Mouse (Mus musculus) heart, postnatal 25 days (tissue): Measurements from ENCODE around the gene Pik3c2g. TPM values are rescaled to one million over a fixed set of nuclear protein-coding genes. Genes with fewer than 3 reads are reported as not detected.
A peak's percentile ranks its signal among the peaks of the same experiment; 100 is the strongest.

Experiments
- DNase-seq: peaks from one replicate; pipeline ENCODE4 v3.0.0; 2022; ENCODE audit warnings: low spot score
- intact Hi-C: fragments of 180-260 bp; cut with DNase I; formaldehyde crosslinking; loops from one replicate; pipeline ENCODE4 v1.15.1; 2025
- total RNA-seq, 2 experiments: library from RNA; stranded (reverse); gene quantifications; 2 replicates each; pipeline ENCODE4 v1.2.3; 2021

The Pik3c2g gene
- total RNA-seq, 2 experiments from 2014 or later = not detected

DNA sequence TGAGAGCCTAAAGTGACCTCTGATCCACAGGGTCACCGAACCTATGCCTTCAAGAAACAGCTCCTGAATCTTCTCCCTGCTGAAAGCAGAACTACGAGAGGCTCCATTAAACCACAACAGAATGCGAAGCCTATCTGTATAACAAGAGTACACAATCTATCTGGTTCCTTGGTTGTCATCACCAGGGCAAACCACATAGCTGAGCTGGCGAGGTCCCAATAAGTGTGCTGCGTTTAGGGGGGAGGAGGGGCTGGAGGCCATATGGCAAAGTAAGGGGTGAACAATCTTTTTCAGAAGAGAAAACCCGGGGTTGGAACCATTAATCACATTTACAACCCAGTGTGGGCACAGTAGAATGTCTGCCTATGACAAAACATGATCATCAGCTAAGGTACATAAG is 251.2 kb downstream of the Pik3c2g start:
- intact Hi-C loops = no loop called here
- DNase-seq = no peak

DNA sequence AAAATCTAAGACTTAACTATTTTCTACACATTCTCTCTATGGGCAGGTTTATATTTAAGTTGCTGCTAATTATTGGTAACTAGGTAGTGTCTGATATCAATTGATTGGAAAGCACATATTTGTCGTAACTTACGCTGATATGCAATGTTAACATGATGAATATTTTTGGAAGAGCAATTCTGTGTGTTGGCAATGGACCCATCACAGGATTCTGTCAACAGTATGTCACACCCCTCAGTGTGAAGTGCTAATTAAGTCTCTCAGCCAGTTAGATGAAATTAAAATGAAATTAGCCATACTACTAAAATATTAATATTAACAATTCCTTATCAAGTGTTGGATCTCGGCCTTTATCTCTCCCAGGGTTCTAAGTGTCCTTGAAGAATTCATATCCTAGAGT is 251.7 kb downstream of the Pik3c2g start:
- DNase-seq = no peak
- intact Hi-C loops = no loop called here

- DNase-seq = no peak
These were observed 252.9 kb downstream of the Pik3c2g start for GRCm38 (mm10) chr6:139839907-139840306.

GRCm38 (mm10) chr6:139841272-139841671 is 254.3 kb downstream of the Pik3c2g start:
- intact Hi-C loops = no loop called here
- no peak for DNase-seq

More at GRCm38 (mm10) chr6:139839907-139840306, 252.9 kb downstream of the Pik3c2g start:
- intact Hi-C loops = no loop called here

DNA sequence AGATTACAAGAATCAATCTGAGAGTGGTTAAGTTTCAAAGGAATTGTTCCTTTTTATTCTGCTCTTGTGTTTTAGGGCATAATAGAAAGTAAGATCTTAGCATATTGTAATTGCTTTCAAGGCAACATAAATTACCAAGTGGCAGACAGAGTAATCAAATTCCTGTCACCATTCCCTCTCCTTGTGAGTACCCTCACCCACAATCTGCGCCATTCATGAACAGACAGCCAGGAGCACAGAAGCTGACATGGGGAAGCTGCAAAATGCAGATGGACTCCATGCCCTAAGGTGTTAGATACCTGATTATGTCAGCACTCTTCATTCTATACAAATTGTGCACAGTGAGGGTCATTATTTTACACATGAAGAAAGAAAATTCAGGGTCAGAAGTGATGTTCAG is 255.6 kb downstream of the Pik3c2g start:
- DNase-seq = no peak
- intact Hi-C loops = no loop called here

GRCm38 (mm10) chr6:139843531-139843930 is 256.5 kb downstream of the Pik3c2g start:
- no peak for DNase-seq
- intact Hi-C loops = no loop called here

- DNase-seq = no peak
- intact Hi-C loops = no loop called here
These were observed 260.0 kb downstream of the Pik3c2g start for GRCm38 (mm10) chr6:139846889-139847544.

DNA sequence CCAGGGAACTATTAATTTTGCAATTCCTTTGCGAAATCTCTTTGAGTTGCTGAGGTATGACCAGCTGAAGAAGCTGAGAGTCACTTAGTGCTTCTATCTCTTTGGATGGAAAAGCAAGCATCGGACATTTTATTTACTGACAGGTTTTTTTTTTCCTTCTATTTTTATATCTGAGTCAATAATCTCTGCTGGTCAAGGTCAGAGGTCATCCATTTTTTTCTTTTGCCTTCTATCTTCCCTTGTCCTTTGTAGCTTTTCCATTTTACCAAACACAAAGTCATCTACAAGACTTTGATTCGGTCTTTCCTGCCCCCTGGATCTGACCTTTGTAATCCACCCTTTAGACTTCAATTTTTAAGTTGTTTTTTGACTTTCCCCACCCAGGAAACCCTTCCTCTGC is 262.9 kb downstream of the Pik3c2g start:
- no peak for DNase-seq
- intact Hi-C loops = no loop called here

DNA sequence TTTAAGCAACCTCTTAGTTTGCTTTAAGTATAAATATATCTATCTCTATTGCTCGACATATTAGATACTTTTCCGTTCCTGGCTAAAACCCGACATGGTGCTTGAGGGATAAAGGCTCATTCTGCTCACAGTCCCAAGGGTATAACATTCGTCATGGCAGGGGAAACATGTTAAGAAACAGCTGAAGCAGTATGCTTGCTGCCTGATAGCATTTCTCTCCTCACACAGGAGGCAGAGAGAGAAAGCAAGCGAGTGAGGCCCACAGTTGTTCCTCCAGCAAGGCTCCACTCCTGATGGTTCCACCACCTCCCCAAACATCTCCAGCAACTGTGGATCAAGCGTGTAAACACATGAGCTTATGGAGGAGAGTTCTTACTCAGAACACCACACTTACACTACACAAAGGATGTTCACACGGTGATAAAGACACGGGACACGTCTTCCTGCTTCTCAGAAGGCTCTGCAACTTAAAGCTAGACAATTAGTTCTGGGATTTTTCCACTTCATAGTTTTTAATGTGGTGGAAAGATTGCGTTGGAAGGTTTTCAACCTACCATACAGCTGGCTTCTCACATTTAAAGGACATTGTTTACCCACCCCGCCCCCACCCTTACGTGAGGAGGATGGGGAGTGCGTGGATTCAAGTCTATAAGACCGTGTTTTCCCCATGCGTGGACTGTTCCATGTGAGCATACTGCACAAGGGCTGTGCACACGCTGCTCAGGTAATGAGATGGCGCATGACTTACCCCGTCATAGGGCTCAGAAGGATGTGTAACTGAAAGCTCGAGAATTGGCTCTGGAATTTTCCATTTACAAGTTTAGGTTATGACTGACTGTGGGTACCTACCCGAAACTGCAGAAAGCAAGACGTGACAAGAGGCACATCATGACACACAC is 264.9 kb downstream of the Pik3c2g start:
- intact Hi-C loops = no loop called here

GRCm38 (mm10) chr6:139852836-139853235 is 265.8 kb downstream of the Pik3c2g start:
- DNase-seq = no peak
- intact Hi-C loops = no loop called here

More for the DNA sequence above, 264.9 kb downstream of the Pik3c2g start:
- DNase-seq = no peak

GRCm38 (mm10) chr6:139860141-139860540 is 273.1 kb downstream of the Pik3c2g start:
- intact Hi-C loops = no loop called here
- no peak for DNase-seq

DNA sequence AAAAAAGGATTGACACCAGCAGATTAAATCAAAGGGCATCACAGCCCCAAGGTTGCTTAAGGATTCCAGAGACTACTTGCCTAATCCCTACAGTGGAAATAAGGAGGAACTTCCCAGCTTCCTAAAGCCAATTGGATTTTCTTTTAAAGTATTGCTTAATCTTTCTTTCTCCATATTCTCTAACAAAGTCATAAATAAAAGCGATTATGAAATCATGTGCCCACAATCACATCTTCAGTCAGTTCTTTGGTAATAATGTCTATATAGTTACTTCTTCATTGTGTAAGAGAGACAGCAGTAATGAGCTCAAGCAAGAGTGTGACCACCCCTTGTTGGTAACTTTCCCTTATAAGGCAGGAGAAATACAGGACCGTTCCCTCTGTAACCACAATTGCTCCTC is 274.5 kb downstream of the Pik3c2g start:
- no peak for DNase-seq
- intact Hi-C loops = no loop called here

DNA sequence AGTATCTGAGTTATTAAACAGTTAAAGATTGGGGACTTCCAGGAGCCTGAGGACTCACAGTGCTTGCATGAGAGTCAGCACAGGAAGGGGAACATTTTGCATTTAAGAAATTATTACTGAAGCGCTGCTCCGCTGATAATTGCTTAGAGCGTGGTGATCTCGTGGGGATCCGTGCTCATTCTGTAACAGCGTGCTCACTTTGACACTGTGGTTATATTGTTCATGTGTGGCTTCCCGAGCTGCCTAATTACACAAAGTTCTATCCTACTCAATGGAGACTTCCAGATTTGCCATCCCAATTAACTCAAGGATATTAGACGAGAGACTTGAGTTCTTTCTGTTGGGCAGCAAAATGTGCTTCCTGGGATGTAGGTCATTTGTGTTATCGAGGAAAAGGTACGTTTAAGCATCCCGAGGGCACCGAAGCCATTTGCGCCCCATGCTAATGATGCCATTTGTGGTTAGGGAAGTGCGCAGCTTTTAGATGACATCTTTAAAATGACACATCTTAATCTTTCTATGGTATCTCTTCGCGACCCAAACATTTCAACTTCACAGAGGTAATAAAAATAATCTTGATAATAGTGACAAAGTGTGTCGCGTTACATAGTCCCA is 278.1 kb downstream of the Pik3c2g start:
- DNase-seq = no peak

DNA sequence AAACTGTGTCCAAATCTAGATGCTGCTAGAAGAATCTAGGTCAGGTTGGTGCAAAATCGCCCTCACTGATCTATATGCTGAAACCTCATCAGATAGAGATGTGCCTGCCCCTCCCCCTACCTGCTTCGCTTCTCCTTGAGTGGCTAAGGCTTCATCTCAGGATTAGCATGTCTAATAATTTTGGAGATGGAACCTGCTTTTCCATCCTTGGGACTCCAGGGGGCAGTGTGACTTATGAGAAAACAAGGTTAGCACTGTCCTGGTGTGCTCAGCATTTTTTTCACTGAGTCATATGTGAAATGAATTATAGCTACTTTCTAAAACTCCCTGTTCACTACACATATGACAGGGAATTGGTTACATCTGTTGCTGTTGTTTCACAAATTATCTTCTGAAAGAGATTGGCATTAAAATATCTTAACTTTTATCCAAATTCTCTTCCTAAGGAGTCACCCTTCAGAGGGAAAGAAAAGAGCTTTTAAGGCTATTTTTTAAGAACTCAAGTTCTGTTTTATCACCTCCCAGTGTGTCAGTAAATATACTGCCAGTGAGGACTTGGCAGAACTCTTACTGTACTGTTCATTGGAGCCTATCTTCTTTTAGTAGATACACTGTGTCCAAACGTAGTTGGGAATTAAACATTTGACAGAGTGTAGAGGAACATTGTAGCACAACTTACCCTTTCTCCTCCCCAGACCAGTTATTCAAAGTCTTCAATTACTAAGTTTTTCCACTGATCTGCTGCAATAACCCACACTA is 287.6 kb downstream of the Pik3c2g start:
- DNase-seq = peak; percentile 4
- intact Hi-C loops = loop anchor here (2.0 kb wide), 1 partner anchor 568 kb away; no protein-coding TSS in a partner anchor

More for the DNA sequence above, 278.1 kb downstream of the Pik3c2g start:
- intact Hi-C loops = no loop called here

DNA sequence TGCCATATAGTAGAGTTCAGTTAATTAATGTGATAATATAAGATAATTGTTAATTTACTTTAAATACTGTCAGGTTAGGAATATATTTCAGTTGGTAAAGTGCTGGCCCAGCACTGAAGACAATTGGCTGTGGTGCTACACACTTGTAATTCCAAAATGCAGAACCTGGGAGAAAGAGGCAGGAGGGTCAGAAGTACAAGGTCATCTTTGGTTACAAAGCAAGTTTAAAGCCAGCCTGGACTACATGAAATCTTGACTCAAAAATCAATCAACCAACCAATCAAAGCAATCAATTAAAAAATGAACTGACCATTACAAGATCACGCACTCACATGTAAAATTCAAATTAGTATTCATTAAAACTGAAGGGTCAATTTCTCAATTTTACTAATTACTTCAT is 289.7 kb downstream of the Pik3c2g start:
- no peak for DNase-seq
- intact Hi-C loops = no loop called here

DNA sequence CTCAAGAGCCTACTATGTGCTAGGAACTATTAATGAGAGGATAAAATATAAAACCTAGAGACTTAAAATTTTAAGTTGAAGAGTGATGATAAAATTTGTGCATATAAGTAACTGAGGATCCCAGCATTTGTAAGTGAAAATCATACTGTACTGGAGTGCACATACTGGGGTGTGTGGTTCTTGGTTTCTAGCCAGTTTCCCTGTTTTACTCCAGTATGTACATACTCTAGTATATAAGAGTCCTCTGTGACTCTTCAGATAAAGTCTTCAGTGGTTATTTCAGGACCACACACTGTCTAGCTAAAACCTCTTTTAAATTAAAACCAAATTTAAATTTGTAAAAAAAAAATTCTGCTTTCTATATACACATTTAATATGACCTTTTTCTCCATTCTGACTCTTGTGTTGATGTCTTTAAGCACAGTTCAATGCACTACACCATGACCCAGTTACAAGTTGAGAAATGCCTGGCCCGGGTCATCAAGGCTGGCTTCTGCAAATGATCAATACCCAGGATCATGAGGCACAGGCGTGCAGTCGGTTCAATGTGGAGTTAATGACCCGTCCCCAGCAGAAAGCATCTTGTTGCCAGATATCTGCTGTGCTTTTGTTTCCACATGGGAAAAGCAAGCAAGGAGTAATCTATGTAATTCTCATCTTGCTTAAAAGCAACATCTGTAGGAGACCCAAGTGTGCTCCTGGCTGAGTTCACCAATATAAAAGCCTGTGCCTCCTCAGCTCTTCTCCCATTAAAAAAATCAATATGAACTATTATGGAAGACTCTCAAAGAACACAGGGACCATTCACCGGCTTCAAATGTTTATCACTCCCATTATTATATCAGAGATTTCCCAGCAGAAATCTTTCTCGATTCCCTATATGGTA is 290.7 kb downstream of the Pik3c2g start:
- intact Hi-C loops = no loop called here
- no peak for DNase-seq

DNA sequence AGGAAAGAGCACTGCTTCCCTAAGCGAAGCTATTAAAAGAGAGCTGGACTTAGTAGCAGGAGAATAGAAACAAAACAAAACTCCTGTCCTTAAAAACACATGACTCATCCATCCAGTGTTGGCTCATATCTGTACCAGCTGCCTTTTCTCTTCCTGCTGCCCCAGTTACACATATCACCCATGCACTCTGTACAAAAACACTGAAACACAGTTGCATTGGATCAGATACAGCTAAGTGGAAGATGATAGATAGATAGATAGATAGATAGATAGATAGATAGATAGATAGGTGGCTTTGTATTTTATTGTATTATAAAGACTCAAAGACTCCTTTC is 291.3 kb downstream of the Pik3c2g start:
- intact Hi-C loops = no loop called here
- no peak for DNase-seq

DNA sequence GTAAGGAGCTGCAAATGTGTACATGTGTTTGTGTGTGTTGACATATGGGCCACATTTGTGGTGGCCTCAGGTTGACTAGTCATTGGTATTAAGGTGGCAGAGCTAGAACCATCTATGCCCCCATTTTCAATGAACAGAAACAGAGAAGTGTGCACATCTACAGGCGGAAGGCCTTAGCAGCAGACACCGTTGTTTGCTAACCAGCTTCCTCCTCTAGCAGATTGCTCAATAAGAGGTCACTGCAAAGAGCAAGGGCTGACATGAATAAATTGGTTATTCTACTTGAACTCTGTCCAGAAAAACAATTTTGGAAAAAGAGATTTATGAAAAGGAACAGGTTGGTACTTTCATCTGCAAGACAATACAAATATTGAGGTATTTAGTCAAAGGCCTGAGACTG is 295.1 kb downstream of the Pik3c2g start:
- intact Hi-C loops = no loop called here
- no peak for DNase-seq

DNA sequence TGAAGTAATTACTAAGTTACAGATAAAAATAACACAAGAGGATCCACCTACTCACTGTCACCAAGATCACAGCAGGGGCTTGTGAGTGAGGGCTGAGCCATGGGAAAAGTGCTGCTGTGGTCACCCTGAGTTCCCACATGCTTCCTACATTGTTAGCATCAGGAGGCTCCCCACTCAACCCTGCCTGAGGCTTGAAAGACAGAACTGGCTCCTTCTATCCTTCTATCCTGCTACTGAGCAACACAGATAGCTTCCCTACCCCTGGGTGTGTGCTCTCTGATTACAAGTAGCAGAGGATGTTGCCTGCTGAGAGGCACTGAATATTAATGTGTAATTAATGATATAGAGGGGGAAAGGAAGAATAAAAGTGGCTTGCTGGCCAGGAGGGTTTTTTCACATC is 300.2 kb downstream of the Pik3c2g start:
- no peak for DNase-seq
- intact Hi-C loops = no loop called here
